Mouse (Mus musculus) 416B (cell line): ENCODE data around the gene Zbtb22.

ENCODE experiments used
- DNase-seq: peaks from one replicate; pipeline ENCODE4 v3.0.0; 2011; ENCODE audit warnings: low read depth

Gene Zbtb22

GRCm38 (mm10) chr17:33965846-33966550 is 50.3 kb downstream of the Zbtb22 start:
- DNase-seq, result no peak

- peak; percentile 83 for DNase-seq
Observed at GRCm38 (mm10) chr17:33968489-33968888, 52.8 kb downstream of the Zbtb22 start.
